Mouse (Mus musculus) neutrophil, adult 5-6 weeks (primary cell): ENCODE results near the gene Limk1. TPM values are rescaled to one million over a fixed set of nuclear protein-coding genes. Genes with fewer than 3 reads are reported as not detected.
A peak's percentile ranks its signal among the peaks of the same experiment; 100 is the strongest.
"Not testable (repeated sequence)": the region's sequence is repeated elsewhere in the genome, so short reads cannot be mapped to it uniquely, and the experiment has no call there.

ENCODE experiments used
- ATAC-seq: fragments of 151-379, 151-347 bp; 2 replicates; pipeline ENCODE4 v1.8.0; 2017; ENCODE audit warnings: mild to moderate bottlenecking, moderate TSS enrichment; ENCODE audit not compliant: insufficient number of reproducible peaks, poor library complexity, low FRiP score, severe bottlenecking; ENCODE audit errors: extremely low read depth
- total RNA-seq: library from RNA; stranded (forward); fragments of 200-1000 nt; gene quantifications from 2 replicates; pipeline ENCODE4 v1.2.3, GENCODE M21; 2017

The Limk1 gene
- total RNA-seq, 1 experiment from 2014 or later, result 5.4 TPM

DNA sequence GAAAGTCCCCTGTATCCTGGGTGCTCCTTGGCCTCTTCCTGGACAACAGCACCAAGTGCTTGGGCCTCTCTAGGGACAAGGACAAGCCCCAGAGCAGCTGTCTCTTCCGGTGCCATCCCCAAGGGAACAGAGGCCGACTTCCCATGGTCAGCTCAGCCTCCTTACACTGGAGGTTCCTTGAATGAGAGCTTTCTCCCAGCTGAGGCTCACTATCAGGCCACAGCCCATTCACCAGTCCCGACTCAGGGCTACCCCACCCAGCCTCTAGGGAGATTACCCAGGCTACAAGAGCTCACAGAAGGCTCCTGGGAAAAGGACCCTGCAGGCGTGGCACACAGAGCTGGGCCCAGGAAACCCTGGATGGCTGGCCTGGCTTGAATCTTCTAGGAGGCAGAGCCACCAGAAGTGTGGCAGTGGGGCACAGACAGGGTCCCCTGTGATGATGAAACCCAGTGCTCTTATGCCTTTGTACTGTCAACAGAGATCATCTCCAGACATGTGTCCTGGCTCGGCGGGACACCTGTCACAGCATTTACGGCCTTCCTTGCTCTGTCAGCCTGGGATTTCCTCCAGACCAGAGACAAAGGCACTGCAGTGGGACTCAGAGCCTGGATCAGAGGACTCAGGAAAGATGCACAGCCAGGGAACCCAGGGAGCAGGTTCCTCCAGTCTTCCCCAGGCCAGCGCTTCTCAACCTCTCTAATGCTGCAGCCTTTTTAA is 9.4 kb downstream of the Limk1 start:
- no peak for ATAC-seq

DNA sequence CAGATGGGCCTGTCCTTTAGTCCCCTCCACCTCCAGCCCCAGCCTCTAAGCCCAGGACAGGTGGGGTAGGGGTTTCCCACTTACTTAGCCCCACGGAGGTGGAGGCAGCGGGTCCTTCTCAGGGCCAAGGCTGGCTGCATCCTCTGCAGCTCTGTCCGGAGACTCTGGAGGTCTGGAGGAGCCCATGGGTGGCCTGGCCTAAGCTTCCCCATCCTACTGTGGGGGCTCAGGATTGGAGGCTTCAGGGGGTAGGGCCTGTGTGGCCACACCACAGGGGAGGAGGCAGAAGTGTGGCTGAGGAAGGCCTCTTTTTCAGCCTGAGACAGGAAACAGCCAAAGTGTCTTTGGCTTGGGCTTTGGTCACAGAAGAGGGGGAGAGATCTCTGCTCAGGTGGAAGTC is 10.4 kb downstream of the Limk1 start:
- peak; percentile 36 for ATAC-seq

DNA sequence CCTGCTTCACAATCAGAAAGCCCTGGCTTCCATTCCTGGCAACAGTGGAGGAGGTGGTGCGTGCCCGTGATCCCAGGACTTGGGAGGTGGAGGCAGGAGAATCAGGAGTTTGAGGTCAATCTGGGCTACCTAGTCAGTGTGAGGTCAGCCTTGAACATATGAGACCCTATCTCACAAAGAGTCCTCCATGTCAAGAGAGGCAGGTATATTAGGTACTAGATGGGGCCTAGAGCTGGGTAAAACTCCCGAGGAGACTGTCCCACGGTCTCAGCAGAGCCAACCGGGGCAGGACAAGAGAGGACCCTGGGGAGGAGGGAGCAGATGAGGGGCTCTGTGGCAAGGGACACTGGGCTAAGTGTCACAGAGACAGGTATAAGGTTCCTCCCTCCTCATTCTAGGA is 10.9 kb downstream of the Limk1 start:
- ATAC-seq, result no peak

DNA sequence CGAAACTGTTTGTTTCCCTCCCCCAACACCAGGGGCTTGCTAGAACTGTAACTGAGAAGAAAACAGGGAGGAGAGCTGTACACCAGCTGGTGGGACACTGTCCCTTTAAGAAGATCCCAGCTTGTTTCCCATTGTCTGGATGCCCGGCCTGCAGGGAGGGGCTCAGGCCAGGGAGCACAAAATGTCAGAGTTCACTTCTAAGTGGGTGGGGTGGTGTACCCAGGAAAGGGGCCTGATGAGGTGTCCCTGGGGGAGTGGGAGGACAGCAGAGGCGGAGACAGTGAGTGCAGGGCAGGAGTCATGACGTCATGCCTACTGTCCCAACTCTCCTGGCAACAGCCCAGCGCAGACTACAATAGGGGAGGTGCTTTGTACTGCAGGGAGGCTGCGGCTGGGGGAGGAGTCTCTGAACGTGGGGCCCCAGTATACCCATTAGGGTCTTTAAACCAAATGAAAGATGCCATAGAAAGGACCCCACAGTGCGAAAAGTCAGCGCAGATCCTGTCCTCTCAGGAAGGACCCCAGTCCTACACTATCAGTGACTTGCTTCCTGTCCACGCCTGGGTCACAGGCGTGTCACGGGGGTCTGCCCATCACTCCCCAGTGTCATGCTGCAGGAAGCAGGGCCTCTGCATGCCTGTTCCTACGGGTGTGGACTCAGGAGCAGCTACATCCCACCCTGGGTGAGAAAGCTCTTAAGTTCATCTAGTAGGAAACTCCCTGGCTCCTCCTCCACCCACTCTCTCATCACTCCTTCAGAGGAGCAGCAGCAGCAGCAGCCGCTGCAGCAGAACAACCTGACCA is 12.2 kb downstream of the Limk1 start:
- peak; percentile 47; the same call in 1 of the 2 replicates for ATAC-seq

DNA sequence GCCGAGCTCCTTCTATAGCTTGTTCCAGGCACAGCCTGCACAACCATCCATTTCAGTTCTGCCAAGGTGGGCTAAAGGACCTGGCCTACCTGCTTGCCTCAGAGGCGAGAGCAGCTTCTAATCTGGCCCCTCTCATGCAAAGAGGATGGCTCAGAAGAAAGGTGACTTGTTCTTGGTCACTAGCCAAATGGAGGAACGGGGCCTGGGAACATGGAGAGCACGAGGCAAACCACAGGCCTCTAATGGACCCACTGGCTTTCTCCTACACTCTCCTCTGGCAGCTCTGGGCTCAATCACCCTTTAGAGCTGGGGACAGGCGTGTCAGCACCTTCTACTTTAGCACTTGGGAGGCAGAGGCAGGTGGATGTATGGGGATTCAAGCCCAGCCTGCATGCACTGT is 13.4 kb downstream of the Limk1 start:
- no peak for ATAC-seq

DNA sequence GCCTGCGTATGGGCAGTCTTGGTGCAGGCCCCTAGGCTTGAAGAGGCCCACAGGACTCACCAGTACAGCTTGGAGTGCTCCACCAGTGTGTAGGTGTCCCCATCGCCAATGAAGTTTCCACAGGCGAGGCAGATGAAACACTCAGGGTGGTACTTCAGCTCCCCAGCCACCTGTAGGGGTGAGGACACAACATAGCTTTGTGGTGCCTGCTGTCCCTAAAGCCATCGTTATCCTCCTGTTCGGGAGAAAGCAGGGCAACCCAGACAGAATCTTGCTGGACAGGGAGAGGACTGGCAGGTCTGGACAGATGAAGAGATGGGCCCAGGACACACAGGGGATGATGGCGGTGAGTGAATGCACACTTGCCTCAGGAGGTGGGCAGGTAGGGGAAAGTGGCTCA is 15.8 kb downstream of the Limk1 start:
- no peak for ATAC-seq

DNA sequence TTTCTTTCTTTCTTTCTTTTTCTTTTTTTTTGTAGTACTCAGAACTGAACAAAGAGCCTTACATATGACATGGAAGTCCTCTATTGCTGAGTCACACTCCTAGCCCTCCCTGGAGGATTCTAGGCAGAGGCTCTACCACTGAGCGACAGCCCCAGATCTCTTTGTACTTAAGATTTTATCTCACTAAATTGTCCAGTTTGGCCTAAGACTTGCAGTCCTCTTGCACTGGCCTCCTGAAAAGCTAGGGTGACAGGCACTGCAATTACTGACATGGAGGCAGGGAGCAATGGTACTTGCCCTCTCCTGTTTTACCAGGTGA is 16.2 kb downstream of the Limk1 start:
- ATAC-seq, result no peak

DNA sequence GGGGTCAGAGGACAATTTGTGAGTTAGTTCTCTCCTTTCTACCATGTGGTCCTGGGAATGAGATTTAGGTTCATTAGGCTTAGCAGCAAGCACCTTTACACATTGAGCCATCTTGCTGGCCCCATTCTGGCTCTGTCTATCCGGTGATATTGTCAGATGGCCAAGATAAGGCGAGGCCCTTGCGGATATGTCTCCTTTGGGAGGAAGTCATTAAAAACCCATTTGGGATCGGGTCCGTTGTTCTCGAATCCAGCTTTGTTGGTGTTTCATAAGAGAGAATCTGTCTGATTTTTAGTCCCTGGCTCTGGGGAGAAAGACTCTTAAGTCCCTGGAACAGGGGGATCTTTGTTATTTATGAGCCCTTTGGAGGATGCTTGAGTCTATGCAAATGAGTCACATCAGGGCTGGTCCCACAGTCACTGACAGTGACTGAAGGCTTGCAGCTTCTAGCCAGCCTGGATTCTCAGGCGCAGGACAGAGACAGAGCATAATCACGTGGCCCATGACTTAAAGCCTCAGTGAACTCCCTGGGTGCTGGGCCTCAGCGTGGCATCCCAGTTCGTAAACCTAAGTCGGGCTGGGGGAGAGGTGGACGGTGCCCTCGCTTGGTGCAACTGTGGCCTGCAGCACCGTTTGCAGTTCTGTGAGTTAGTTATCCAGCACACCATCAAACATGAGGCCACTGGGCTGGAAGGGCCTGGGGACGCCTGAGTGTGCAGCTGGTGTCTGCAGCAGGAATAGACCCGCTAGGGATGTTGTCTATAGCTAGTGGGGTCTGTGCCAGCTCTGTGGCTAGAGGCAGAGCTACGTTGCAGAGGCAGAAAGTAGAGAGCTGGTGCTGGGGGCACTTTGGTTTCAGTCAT is 16.8 kb downstream of the Limk1 start:
- no peak for ATAC-seq

DNA sequence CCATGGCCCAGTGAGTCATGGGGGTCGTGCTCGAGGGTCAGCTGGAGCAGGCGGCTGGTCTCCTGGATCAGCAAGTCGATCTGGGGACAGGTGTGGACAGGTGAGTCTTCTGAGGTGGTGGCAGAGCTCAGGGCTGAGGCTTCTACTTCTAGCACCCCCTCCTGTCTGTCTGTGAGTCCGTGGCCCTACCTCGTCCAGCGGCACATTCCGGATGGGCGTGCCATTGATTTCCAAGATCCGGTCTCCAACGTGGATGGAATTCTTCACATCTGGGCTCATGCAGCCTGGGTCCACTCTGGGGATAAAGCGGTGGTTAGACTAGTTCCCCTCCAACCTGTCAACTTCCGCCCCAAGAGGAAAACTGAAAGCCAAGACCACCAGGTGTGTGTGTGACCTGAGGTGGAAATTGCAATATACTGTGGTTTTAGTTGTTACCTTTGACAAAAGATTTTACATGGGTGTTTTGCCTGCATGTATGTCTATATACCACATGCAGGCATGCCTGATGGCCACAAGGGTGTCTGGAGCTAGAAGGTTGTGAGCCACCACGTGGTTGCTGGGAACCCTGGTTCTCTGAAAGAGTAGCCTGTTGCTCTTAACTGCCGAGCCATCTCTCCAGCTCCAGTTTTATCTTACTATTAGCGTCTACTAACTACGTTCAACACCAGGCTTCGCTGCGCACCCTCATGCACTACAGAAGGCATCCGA is 19.2 kb downstream of the Limk1 start:
- no peak for ATAC-seq

DNA sequence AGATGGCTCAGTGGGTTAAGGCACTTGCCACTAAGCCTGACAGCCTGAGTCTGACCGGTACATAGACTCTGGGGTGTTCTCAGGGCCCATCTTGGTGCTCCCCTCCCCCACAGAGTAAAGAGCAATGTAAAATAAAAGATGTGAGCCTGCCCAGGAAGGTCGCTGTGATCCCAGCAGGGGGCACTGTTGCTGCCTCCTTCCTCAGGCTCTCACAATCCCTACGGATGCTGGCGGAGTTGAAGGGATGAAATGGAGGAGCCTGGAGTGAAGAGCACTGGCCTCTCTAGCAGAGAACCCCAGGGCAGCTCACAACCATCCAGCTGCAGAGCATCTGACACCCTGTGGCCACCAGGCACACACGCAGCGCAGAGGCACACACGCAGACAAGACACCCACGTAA is 19.9 kb downstream of the Limk1 start:
- no peak for ATAC-seq

DNA sequence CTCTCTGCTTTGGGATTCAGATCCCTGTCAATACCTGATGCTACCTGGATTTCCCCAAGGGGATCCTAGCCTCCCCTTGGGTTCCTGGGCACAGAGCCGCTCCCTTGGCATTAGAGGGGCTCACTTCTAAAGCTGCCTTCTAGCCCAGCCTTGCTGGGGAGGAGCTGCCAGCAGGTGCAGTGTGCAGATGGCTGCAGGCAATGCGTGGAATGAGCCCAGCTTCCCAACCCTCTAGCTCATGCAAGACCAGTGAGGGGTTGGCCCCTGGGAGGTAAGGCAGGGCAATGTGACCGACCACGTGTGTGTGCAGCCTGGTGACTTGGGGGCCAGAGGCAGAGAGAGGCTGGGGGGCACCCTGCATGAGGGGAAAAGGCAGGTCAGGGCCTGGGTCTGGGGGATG is 31.7 kb downstream of the Limk1 start:
- no peak for ATAC-seq

DNA sequence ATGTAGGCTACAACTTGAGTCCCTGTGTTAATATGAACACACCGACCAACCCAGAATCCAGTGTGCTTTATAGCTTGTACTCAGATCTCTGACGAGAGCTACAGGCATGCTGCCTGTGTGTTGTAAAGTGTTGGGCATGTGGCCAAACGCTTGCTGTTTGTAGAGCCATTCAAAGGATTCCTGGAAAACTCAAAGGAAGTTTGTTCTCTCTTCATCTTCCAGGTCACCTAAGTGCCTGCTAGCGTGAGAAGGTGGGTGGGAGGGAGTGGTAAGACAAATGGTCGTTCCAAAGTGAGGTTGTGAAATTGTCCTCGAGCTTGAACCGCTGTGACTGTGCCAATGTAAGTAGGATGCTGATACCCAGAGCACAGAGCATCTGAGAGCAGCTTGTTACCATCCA is 36.4 kb downstream of the Limk1 start:
- ATAC-seq, result no peak

DNA sequence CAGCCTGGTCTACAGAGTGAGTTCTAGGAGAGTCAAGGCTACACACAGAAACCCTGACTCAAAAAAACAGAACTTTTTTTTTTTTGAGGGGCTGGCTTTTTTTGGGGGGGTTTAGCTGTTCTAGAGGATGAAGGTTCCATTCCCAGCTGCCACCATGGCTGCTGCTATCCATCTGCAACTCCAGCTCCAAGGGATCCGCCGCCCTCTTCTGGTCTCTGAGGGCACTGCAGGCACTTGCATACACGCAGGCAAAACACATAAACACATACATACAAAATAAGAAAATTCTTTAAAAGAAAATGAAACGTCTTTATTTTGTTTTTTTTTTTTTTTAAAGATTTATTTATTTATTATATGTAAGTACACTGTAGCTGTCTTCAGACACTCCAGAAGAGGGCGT is 37.5 kb downstream of the Limk1 start:
- ATAC-seq, result peak; percentile 46; the same call in 1 of the 2 replicates

DNA sequence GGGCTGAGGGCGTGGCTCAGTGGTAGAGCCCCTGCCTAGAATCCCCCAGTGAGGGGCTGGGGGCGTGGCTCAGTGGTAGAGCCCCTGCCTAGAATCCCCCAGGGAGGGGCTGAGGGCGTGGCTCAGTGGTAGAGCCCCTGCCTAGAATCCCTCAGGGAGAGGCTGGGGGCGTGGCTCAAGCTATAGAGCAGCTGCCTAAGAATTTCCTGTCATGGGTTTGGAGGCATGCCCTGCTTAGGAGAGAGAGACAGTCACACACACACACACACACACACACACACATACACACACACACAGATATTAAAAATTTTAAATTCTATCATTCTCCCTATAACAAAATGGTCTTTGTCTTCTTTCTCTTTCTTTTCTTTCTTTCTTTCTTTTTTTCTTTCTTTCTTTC is 39.4 kb downstream of the Limk1 start:
- not testable (repeated sequence) for ATAC-seq

DNA sequence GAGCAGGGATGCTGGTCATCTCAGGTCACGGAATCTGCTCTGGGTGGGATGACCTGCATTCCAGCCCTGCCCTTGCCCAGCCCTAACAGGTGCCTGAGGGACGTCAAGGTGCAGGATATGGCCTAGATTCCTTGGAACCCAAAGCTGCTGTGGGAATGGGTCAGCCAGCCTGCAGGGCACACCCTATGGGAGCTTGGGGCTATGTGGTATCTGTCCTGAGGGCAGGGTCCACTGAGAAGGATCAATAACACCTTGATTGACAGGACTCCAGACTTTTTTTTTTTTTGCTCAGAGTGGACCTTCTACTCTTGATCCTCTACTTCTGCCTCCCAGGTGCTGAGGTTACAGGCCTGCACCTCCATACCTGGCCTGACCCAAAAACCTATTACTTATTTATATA is 41.0 kb downstream of the Limk1 start:
- ATAC-seq, result no peak

DNA sequence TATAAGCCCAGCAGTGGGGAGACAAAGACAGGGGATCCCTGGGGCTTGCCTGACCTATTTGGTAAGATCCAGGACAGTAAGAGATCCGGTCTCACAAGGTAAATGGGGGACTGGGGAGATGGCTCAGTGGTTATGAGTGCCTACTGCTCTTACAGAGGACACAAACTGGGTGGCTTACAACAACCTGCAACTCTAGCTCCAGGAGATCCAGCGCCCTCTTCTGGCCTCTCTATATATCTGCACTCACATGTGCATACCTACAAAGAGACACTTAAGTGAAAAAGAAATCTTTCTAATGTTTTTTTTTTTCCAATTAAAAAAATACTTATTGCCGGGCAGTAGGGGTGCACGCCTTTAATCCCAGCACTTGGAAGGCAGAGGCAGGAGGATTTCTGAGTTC is 41.9 kb downstream of the Limk1 start:
- no peak for ATAC-seq

DNA sequence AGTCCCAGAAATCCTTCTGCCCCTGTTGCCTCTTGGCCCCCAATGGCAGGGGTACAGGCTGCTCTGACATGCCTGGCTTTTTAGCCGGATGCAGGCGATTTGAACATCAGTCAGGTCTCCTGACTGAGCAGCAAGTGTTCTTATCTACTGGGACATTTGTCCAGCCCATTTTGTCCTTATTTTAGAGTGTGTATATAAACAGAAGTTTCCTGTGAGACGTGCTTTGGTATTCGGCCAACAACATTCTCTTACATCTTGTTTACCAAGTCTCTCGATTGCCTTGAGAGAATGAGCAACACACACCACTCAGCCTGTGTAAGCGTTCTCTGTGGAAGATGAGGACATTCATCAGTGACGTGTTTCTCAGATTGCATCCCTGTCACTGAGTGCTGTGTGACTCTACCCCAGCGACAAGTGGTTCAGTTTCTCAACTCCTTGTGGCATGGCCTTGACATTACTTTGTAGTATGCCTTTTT is 43.7 kb downstream of the Limk1 start:
- ATAC-seq, result no peak

DNA sequence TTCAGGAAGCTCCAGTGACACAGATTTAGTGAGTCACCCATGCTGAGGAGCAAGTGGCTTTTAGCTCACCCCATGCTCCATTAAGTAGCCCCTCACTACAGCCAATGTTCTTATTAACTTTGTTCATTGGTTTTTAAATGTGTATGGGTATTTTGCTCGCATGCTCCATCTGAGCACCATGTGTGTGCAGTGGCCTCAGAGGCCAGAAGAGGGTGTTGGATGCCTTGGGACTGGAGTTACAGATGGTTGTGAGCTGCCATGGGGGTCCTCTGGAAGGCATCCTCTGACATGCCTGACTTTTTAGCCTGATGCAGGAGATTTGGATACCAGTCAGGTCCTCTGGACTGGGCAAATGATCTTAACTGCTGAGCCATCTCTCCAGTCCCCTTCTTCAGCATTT is 44.3 kb downstream of the Limk1 start:
- no peak for ATAC-seq

DNA sequence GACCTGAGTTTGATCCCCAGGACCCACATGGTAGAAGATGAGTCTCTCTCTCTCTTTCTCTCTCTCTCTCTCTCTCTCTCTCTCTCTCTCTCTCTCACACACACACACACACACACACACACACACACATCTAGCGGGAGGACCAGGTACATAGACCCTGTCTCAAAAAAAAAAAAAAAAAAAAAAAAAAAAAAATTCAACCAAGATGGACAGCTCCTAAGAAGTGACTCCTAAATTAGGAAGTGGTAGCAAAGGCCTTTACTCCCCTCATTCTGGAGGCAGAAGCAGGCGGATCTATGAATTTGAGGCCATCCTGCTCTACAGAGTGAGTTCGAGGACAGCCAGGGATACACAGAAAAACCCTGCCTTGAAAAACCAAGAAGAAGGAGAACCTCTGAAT is 48.0 kb downstream of the Limk1 start:
- ATAC-seq, result no peak
